Mouse (Mus musculus): Measurements from ENCODE around the gene Gucy1a1. TPM values are rescaled to one million over a fixed set of nuclear protein-coding genes. Genes with fewer than 3 reads are reported as not detected.

Gene Gucy1a1
- polyA plus RNA-seq, 1 experiment from 2014 or later: 2.6 TPM

DNA sequence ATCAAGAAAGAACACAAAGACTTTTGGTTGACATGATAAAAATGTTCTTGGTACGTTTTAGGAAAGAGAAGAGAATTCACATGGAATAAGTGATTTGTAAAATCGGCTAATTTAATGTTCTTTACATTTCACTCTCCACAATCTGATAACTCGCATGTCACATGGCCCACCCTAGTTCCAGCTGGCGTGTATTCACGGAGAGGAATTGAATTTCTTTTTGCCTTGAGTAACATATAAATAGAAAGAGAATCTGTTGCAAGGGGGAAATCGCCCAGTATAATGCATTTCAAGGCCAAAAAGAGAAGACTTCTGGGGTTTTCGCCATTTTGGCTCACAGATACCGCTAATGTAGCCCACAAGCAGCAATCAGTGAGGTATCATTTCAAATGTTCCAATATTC is 99.5 kb downstream of the Gucy1a1 start:
- Histone ChIP-seq H3K4me3 (ENCODE audit: low read depth, low read length) (no peak overlapping the region), H3K9me3 (ENCODE audit: control insufficient read depth, low read length) (no peaks in the 10 kb centered on the region), H3K36me3 (ENCODE audit: control insufficient read depth, insufficient read depth, low read length) (no peaks in the 10 kb centered on the region), H3K27me3 (ENCODE audit: control insufficient read depth, insufficient read depth, low read length) (no peaks in the 10 kb centered on the region), H3K4me2 (ENCODE audit: low read depth, low read length, severe bottlenecking) (no peak overlapping the region), H3K27ac (ENCODE audit: low read depth, low read length) (no peak overlapping the region), H3K4me1 (replicated peaks; ENCODE audit: control insufficient read depth, insufficient read depth, low read length) (no peaks in the 10 kb centered on the region), H3K9ac (ENCODE audit: low read length) (no peak overlapping the region)
- ATAC-seq (replicated peaks; ENCODE audit: low FRiP score): no peak
- WGBS: 90% methylated on average over 8 of the region's 8 CpGs
- DNase-seq (ENCODE audit: low spot score): no peak

DNA sequence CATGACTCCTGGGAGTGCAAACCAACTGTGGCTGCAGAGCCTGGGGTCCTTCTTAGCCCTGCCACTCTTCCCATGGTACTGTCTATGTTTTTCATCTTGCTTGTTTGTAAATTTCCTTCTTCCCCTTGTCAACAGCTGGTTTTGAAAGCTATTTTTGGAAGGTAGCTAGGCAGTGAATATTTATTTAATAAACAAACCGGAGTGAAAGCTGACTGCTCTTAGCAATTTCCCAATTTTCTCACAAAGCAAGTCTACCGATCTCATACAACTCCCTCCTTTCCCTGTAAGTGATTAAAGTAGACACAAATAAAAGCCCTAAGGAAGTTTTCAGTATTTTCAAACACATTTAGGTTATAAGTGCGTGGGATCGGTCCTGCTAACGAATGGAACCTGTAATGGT is 100.7 kb downstream of the Gucy1a1 start:
- Histone ChIP-seq H3K36me3 (ENCODE audit: control insufficient read depth, insufficient read depth, low read length) (no peaks in the 10 kb centered on the region), H3K27me3 (ENCODE audit: control insufficient read depth, insufficient read depth, low read length) (no peaks in the 10 kb centered on the region), H3K27ac (ENCODE audit: low read depth, low read length) (no peak overlapping the region), H3K4me2 (ENCODE audit: low read depth, low read length, severe bottlenecking) (no peak overlapping the region), H3K4me3 (ENCODE audit: low read depth, low read length) (no peak overlapping the region), H3K4me1 (replicated peaks; ENCODE audit: control insufficient read depth, insufficient read depth, low read length) (no peaks in the 10 kb centered on the region), H3K9ac (ENCODE audit: low read length) (no peak overlapping the region), H3K9me3 (ENCODE audit: control insufficient read depth, low read length) (no peaks in the 10 kb centered on the region)
- no peak for ATAC-seq (replicated peaks; ENCODE audit: low FRiP score)
- 90% methylated on average over 5 of the region's 5 CpGs for WGBS
- DNase-seq (ENCODE audit: low spot score): no peak

DNA sequence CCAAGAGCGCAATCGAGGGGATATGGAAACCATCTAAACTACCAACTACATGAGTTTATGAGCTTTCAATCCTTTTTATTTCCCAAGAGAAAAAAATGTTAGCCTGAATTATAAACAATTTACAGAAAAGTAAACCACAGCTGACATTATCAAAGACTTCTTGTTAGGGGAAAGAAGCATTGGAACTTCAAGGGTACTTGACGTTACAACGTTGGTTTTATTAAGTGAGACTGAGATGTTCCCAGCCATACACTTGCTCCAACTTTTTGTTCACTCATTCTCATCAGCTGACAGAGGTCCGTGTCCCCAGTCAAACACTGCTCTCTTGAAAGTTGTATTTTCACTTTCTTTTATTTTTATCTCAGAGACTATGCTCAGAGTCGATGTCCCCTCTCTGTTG is 101.9 kb downstream of the Gucy1a1 start:
- Histone ChIP-seq H3K9me3 (ENCODE audit: control insufficient read depth, low read length) (no peaks in the 10 kb centered on the region), H3K4me3 (ENCODE audit: low read depth, low read length) (no peak overlapping the region), H3K36me3 (ENCODE audit: control insufficient read depth, insufficient read depth, low read length) (no peaks in the 10 kb centered on the region), H3K4me1 (replicated peaks; ENCODE audit: control insufficient read depth, insufficient read depth, low read length) (no peaks in the 10 kb centered on the region), H3K27ac (ENCODE audit: low read depth, low read length) (no peak overlapping the region), H3K9ac (ENCODE audit: low read length) (no peak overlapping the region), H3K4me2 (ENCODE audit: low read depth, low read length, severe bottlenecking) (no peak overlapping the region), H3K27me3 (ENCODE audit: control insufficient read depth, insufficient read depth, low read length) (no peaks in the 10 kb centered on the region)
- ATAC-seq (replicated peaks; ENCODE audit: low FRiP score): no peak
- 86% methylated on average over 6 of the region's 6 CpGs for WGBS
- no peak for DNase-seq (ENCODE audit: low spot score)

Small RNA genes within 50 kb of the gene (microRNA-seq; reads per million reads assigned to microRNA genes)
- gene Mir7010 (ENCODE audit: insufficient number of aligned reads): not detected

Other genes starting within 250 kb of the Gucy1a1 start
- 5.2 and 5.8 TPM in 2 replicates for gene Ctso, start 213.2 kb downstream of the Gucy1a1 start, polyA plus RNA-seq (2014; fragmentation: Nextera tagmentation; extraction: Ambion mirVana)
- not detected in 2 replicates for gene Tdo2, start 169.6 kb downstream of the Gucy1a1 start, polyA plus RNA-seq (2014; fragmentation: Nextera tagmentation; extraction: Ambion mirVana)
- not detected in 2 replicates for gene Asic5, start 163.5 kb downstream of the Gucy1a1 start, polyA plus RNA-seq (2014; fragmentation: Nextera tagmentation; extraction: Ambion mirVana)
- 5.8 and 7.2 TPM in 2 replicates for gene Gucy1b1, start 71.1 kb downstream of the Gucy1a1 start, polyA plus RNA-seq (2014; fragmentation: Nextera tagmentation; extraction: Ambion mirVana)
- 13.0 and 15.0 TPM in 2 replicates for gene Map9, start 212.3 kb upstream of the Gucy1a1 start, polyA plus RNA-seq (2014; fragmentation: Nextera tagmentation; extraction: Ambion mirVana)